Mouse (Mus musculus) ovary, adult 18-20 months (tissue): ENCODE measurements around the gene Zfp113.

Source experiments
- DNase-seq: peaks from one replicate; pipeline ENCODE4 v3.0.0; 2022; ENCODE audit warnings: low spot score, mixed read lengths

The Zfp113 gene

DNA sequence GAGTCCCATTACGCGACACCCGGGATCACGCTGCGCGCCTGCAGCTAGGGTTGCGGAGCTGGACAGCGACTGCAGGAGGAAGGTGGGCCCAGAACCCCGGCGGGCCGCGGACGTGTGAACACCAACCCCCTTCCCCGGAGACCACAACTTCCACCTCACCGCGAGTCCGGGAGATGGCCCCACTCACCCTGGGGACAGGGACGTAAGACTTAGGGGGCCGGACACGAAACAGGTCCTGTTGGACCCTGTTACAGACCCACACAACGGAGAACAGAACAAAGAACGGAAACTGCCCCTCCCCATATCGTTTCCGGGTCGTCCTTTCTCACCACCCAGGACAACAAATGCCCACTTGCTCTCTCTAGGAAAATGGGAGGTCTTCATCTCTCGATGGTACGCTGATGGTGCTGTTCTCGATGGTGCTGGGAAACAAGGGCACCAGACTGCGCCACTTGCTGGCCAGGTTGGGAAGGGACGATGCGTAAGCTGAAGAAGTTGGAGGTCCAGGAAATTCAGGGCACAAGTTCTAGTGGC is at the start of gene Zfp113:
TSS of gene Zfp113 (minus strand) at position 302 of the 534 bp plus-strand sequence.
- DNase-seq: peak; percentile 85

DNA sequence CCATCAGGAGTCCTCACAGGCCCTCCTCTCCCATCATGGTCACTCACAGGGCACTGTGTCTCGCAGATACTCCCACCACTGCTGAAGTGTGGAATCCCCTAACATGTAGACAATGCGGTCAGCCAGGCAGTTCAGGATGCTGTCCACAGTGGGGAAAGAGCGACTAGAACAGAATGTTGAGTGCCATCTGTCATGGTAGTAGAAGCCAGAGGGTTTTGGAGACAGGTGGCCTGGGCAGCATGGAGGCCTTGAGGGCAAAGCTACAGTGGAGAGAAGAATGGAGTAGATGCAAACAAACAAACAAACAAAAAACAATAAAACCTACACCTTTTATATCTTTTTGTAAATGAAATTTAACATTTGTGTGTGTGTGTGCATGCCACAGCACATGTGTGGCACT is 46.5 kb upstream of the Zfp113 start:
- no peak for DNase-seq

DNA sequence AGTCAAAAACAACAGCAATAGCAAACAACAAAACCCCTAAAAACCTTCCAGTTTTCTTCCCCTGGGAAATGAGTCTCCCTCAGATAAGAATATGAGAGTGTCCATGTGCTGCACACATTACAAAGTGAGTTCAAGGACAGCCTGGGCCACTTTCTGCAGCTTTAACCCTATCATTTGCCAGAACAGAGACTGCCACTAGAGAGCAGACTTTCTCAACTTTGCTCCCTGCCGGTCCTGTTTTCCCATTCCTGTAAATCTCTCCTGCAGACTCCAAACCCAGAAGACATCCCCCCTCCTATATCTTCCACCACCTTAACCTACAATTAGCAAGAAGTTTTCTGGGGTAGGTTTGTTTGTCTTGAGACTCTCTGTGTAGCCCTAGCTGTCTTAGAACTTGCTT is 44.0 kb upstream of the Zfp113 start:
- no peak for DNase-seq

DNA sequence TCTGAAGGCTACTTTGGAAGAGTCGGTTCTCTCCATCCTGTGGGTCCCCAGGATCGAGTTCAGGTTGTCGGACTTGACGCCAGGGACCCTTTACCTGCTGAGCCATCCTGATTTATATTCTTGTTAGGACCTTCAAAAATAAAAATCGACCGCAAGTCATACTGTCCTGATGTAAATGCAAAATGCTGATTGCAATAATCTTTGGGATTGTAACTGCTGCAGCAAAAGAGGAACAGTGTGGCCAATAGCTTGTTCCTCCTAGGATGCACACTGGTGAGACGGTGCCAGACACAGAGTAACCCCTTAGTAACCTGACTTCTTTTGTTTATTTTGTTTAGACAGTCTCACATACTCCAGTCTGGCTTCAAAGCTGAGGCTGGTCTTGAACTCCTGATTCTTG is 39.9 kb upstream of the Zfp113 start:
- DNase-seq: no peak

DNA sequence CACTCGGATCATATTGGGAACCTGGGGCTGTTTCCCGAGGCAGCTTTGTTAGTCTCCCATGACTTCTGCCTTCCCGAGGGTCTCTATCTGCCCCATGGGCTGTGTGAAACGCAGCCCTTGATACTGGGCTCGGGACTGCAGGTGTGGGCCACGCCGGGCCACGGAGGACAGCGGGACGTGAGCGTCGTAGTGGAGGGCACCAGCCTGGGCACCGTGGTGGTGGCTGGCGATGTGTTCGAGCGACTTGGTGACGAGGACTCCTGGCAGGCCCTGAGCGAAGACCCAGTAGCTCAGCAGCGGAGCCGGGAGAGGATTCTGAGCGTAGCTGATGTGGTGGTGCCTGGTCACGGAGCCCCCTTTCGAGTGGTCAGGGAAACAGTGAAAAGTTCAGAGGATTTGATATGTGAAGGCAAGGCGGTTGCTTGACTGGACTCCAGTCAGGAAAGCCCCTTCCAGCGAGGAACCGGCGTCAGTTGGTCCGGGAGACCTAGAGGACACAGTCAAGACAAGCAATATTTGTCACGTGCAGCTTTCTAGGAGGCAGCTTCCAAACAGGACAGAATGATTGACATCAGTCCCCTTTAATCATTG is 39.3 kb upstream of the Zfp113 start:
- DNase-seq: no peak

DNA sequence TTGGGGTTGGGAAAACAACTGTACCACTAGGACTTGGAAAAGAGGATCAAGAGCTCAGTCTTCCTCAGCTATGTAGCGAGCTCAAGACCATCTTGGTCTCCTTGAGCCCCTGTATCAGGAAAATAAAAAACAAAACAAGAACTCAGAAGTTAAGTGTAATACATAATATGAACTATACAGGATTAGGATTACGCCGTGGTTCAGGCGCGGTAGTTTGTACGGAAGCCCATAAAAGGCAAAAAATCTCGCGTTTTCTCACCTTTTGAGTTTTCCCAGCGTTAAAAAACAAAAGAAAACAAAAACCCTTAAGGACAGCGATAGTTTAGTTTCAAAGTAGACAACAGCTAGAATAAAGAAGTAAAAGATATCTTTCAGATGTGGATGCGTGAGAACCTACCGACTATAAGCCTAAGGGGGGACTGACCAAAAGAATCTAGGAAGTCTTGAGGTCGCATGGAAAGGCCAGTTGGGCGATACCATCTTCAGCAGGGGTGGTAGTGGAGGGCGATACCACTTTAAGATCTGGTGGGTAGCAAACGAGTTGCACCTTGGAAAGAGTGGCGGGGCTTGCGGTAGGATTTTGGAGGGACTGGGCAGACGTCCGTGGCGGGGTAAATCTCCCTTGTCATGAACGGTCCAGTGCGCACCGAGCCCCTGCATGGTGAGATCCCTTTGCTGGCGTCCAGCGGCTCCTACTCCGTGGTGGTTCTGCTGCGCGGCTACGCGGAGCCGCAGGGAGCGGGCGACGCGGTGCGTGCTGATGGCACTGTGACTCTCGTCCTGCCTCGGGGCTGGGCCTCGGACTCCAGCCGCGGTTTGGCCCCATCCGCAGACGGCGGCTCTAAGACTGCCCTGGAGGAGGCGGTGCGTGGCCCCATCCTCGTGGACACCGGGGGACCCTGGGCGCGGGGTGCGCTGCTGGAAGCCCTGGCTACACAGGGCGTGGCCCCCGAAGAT is 38.5 kb upstream of the Zfp113 start, which contains the start of gene Mblac1:
TSS of gene Mblac1 (plus strand) at position 544 of the 957 bp plus-strand sequence.
- peak; percentile 72 for DNase-seq

DNA sequence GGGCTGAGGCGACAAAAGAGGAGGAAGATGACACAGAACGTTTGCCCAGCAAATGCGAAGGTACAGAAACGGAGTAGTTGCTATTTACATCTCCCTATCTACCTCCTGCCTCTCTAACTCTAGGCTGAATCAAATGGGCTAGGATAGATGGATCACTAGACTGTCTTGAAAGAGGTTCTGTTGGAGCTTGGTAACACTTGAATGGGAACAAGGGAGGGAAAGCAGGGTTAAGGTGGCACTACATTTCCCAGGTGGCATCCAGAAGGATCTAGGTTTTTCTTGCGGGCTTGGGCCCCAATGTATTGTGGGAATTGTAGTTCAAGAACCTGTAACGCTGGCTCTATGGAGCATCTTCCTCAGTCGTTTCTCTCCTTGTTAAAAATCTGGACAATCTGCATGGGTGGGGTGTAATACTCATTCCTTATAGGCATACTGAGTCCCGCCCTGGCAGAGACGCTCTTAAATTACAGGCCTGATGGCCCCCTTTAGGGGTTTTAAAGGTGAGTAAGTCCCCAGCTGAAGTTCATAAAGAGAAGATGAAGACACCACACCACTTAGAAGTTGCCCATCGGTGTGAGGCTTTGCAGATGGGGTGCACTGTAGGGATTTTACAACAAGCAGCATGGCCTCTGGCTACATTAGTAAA is 32.2 kb upstream of the Zfp113 start:
- peak; percentile 59 for DNase-seq

DNA sequence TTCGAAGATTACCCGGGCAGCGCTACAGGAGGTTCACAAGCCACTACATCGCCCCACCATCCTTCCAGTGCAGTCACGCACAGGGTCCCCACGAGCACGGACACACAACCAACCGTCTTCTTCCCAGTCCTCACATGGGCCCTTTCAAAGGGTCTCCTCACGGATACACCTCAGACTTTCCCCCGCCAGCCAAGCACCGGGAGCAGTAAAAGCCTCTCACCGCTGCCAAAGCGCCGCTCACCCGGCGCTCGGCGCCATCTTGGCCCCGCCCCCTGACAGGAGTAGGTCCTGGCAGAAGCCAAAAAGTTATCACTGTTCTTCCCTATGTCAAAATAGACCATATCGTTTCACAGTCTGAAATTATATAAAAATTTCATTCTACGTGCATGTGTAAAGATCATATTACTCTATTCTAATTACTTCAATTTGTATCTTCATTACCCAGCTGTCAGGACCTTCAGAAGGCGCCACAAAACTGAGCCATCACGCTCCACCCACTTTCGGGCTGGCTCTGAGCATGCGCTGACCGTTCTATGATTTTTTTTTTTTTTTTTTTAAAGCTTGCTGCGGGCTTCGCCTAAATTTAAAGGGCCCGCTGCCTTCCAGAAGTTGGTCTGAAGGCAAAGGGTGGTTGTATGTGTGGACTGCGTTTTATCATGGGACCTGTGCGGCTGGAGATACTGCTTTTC is 31.6 kb upstream of the Zfp113 start, which contains the start of the genes Taf6 and Cnpy4:
TSS of gene Taf6 (minus strand) at position 502 of the 689 bp plus-strand sequence.
TSS of gene Cnpy4 (plus strand) at position 536 of the 689 bp plus-strand sequence.
- peak; percentile 74 for DNase-seq

DNA sequence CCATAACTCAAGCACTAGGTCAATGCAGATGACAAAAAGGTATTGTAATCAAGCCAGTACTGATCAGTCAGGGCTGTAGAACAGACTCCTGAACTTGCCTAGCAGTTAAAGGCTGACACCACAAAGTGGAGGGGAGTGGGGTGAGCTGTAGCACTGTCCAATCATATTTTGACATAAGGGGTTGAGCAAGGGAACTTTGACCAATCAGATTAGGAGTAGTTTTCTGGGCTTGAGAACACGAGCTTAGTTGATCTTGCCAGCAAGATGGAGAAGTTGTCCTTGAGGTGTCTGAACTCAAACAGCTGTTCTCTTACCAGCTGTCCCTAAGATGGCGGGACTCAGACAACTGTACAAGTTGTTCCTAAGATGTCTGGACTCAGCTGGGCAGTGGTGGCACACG is 17.7 kb upstream of the Zfp113 start:
- DNase-seq: no peak

DNA sequence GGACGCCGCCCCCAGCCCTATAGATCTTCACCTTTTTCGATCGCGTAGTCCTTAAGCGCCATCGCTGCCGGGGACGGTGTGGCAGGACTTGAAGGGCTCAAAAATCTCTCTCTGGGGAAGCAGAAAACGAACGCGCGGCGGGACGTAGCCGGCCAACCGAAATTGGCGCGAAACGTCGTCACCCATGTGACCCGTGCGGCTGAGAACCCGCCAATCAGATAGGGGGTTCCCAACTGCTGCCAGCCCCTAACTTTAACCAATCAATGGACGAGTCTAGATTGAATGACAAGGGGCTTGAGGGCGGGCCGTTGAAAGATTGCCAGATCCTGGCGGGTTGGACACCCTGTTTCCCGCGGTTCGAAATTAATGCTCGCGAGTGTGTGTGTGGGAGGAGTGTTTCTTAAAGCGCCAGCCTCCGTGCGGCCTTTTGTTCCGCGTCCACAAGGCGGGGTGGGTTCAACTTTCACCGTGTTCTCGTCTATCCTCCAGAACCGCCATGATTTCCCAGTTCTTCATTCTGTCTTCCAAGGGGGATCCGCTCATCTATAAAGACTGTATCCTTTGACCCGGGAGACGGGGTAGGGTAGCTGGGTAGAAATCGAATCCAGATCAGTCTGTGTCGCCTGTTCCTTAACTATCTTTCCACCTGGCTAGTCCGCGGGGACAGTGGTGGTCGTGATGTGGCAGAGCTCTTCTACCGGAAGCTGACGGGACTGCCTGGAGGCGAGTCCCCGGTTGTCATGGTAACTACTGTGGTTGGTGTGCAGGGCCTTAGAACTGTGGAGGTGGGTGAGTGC is 16.3 kb upstream of the Zfp113 start, which contains the start of the genes Ap4m1 and Mcm7:
TSS of gene Ap4m1 (plus strand) at position 308 of the 797 bp plus-strand sequence.
TSS of gene Mcm7 (minus strand) at position 728 of the 797 bp plus-strand sequence.
- DNase-seq: peak; percentile 96

DNA sequence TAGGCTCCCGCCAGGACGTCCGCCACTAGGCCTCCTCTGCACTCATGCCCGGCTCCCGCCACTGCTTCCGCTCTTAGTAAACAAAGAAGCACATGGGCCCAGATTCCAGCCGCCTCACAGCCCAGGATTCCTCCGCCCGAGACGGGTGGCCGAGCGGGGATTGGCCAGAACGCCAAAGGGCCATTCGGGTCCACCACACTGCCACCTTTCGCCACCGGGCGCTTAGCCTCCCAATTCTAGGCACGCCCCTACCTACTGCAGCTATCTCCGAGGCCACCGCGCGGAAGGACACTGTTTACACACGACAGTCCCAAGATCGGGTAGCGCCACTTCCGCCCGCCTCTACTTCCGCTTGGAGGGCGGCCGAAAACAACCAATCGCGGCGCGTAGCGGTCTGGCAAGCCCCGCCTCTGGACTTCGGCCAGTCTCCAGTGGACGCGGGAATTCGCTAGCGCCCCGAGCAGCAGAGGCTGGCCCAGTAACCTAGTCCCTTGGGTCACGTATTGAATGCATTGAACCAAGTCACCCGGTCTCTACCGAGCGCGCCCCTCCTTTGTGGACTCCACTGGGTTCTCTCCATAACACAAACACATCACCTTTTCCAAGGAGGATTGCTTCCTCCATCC is 15.5 kb upstream of the Zfp113 start:
- peak; percentile 92 for DNase-seq

DNA sequence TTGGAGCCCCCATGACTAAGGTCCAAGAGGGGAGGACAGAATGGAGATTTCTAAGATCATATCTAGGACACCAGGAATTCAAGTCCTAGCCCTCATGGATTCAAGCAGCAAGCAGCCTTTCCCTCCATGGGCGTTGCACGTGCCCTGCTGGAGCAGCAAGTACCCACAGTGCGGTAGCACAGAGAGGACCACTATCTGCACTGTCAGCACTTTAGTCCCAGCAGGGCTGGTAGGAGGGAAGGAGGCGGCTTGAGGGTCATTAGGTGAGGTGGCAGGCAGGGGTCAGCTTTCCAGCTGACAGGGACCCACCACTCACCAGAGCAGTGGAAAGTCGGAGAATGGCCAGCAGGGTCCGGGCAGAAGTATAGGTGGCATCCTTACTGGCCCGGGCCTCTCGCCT is 10.1 kb upstream of the Zfp113 start:
- no peak for DNase-seq

DNA sequence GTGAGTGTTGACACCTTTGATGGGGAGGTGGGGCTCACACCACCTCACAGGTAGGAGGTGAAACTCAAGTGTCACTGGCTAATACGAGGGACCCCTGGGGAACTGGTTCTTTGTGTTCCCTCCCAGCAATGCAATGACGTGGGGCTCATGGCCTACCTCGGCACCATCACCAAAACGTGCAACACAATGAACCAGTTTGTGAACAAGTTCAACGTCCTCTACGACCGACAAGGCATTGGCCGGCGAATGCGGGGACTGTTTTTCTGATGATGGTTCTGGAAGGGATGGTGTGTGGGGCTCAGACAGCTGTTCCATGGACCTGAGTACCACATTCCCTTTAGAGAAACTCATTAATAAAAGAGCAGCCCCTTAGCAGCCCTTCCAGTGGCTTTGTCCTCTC is 8.1 kb upstream of the Zfp113 start:
- DNase-seq: no peak

DNA sequence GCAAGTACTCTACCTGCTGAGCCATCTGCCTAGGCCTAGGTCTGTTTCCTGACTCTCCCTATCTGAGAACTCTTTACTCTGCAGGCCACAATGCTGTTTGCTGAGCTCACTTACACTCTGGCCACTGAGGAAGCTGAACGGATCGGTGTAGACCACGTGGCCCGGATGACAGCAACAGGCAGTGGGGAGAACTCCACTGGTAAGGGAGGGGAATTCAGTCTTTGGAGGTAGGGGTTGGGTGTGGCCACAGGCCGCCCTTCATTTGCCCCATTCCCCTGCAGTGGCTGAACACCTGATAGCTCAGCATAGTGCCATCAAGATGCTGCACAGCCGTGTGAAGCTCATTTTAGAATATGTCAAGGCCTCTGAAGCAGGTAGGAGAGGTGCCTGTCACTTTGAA is 7.5 kb upstream of the Zfp113 start:
- DNase-seq: no peak

DNA sequence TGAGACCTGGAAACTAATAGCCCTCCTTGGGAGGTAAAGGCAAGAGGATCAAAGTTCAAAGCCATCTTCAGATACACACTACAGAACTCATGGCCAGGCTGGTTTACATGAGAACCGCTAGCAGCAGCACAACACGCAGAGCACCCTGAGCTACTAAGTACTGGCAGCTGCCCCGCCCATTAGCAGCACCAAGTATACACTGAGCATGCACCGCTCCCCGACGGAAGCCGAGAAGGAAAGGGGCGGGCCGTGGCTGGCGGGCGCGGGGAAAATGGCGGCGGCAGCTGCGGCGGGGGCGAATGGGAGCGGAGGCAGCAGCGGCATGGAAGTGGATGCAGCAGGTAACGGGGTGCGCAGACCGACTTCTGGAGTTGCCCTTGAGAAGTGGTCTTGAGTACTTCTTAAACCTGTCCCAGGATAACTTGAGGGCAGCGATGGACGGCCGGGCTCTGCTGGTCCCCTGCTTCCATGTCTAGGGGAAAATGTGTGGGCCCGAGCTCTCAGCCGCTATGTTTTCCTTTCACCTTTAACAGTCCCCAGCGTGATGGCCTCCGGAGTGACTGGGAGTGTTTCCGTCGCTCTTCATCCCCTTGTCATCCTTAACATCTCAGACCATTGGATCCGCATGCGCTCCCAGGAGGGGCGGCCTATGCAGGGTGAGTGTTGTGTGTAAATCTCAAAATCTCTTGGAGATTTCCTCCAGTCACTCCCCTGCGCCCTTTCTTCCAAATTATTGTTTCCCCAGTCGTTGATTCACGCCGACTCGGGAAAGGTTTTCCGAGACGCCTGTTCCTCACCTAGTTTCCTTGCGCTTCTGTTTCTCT is 5.5 kb upstream of the Zfp113 start, which contains the start of gene Cops6:
TSS of gene Cops6 (plus strand) at position 230 of the 824 bp plus-strand sequence.
- DNase-seq: peak; percentile 89

DNA sequence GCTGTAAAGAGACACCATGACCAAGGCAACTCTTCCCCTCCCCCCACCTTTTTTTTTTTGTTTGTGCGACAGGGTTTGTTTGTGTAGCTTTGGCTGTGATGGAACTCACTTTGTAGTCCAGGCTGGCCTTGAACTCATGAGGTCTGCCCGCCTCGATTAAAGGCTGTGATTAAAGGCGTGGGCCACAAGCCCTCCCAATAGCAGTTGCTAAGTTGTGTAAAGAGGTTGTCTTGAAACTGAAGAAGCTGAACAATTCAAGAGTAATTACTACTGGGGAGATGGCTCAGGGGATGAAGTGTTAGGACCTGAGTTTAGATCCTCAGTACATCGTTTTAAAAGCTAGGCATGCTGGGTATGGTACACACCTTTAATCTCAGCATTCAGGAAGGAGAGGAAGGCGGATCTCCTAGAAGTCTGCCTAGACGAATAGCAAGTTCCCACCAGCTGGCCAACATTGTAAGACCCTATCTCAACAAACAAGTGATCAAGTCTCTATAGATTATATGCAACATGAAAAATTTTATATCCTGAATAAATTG is 4.7 kb upstream of the Zfp113 start:
- no peak for DNase-seq

DNA sequence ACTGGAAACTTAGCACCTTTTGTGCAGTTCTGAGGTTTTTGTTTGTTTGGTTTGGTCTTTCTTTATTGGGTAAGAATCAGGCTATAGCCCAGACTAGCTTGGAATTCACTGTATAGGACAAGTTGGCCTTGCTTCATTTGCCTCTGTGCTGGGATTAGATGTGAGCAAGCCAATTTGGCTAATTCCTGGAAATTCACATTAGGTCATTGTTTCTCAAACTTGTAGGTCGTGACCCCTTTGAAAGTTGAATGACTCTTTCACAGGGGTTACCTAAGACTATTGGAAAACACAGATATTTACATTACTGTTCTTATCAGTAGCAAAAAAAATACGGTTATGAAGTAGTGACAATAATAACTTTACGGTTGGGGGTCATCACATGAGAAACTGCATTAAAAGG is 1.2 kb downstream of the Zfp113 start:
- no peak for DNase-seq

DNA sequence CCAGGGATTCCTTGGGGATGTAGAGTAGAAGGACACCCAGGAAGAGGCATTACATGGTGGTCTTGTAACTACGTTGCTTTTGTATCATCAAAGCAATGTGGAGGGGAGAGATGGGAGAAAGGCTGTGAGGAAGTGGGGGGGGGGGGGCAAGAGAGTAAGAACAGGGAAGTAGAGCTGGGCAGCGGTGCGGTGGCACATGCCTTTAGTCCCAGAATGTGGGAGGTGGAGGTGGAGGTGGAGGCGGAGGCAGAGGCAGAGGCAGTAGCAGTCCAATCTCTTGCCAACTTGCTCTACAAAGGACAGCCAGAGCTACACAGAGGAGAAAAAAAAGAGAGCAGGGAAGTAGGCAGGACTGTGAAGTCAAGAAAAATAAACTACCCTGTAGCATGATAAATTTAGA is 17.0 kb downstream of the Zfp113 start:
- DNase-seq: no peak
